Mouse (Mus musculus): ENCODE results near the gene Sox10.

DNA sequence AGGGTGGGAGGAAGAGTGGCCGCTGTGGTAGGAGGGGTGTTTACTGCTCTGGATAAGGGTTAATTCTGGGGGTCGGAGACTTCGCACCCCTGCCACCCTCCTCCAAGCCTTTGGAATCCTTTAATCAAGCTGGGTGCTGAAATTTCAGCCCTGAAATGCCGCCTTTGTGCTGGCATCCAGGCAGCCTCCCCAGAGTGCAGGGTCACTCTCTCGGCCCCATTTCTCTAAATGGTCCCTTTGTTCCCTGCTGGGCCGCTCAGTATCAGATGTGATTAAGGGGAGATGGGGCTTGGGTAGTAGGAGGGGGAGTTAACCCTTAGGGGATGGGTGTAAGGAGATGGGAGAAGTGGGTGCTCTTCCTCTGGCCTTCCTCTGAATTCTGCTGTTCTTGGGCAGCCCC lies 12.3 kb downstream of the Sox10 start:
- TF ChIP-seq CTCF (IDR thresholded peaks at IDR 0.05; ENCODE audit: low read depth, low read length): no peak
- TF ChIP-seq POLR2A (IDR thresholded peaks at IDR 0.05; ENCODE audit: insufficient read depth, low read length): no peak
